25 mouse cellular contexts compared by ENCODE assay signal in the genomic region with DNA sequence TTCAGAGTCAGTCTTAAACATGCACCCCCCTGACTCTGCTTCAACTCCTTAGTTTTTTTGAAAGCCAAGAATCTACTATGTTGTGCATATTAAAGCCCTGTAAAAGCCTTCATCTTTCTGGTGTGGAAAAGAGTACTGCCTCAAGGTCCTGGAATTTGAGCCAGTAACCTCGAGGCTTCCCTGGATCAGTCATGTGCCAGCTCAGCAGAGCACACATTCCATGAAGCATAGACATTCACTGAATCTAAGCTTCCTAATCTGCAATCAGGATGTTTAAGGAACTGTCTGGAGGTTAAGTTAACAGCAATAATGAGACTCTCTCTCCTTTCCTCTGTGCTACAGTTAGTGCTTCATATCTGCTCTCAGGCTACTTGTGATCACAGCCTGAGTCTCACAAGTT.
A peak's percentile ranks its signal among the peaks of the same experiment; 100 is the strongest.
DNase-seq lines count a peak whose midpoint lies in the region; ATAC-seq and TF ChIP-seq lines count a peak whose summit lies in the region.
"Had no signal": no experiment of that assay in that cellular context is flagged by ENCODE, and none has a peak within 500 bp of the region (broad histone marks: within the 10 kb centered on the region; RNA-seq: fewer than 3 reads in every experiment).

No protein-coding gene starts in this region.

- no peak overlapping the region for H3K27ac ChIP-seq in midbrain, embryonic 11.5 days (ENCODE audit: low read depth, low read length)
- no peak overlapping the region for H3K27ac ChIP-seq in midbrain, postnatal 0 days (ENCODE audit: low read depth, low read length)
- H3K27ac ChIP-seq: embryonic facial prominence, embryonic 10.5 days; embryonic facial prominence, embryonic 12.5 days; forebrain, embryonic 10.5 days; forebrain, embryonic 12.5 days had no signal

- no peak for TF ChIP-seq CTCF in midbrain, postnatal 0 days (IDR thresholded peaks at IDR 0.05)

- no peak overlapping the region for H3K4me3 ChIP-seq in midbrain, embryonic 11.5 days (ENCODE audit: low read depth, low read length)
- no peak overlapping the region for H3K4me3 ChIP-seq in midbrain, postnatal 0 days (ENCODE audit: low read depth, low read length)
- H3K4me3 ChIP-seq: embryonic facial prominence, embryonic 10.5 days; embryonic facial prominence, embryonic 12.5 days; erythroblast, embryonic 14.5 days; forebrain, embryonic 10.5 days; forebrain, embryonic 12.5 days had no signal

- DNase-seq in adrenal gland, postnatal 25 days, result peak; percentile 11
- no peak for DNase-seq in adrenal gland, postnatal 14 days
- DNase-seq in midbrain, embryonic 11.5 days (ENCODE audit: low spot score, missing footprints), result peak; percentile 59
- no peak for DNase-seq in midbrain, postnatal 0 days (ENCODE audit: low spot score)
- DNase-seq in NIH3T3 (ENCODE audit: low read depth), result peak; percentile 21
- DNase-seq in right cerebral cortex, postnatal 10 days (ENCODE audit: low spot score in 2 of 2), result no peak
- DNase-seq: adrenal gland, adult 8-10 months; B cell, adult 2 months; cerebellum, adult 11-12 months; cerebellum, adult 2 months; cerebellum, adult 9-10 months; cerebellum, postnatal 10 days; cerebellum, postnatal 25 days had no signal

- H3K27me3 ChIP-seq in midbrain, embryonic 11.5 days (ENCODE audit: control insufficient read depth, insufficient read depth, low read length), result no peaks in the 10 kb centered on the region
- no peaks in the 10 kb centered on the region for H3K27me3 ChIP-seq in midbrain, postnatal 0 days (ENCODE audit: insufficient read depth, low read length)
- H3K27me3 ChIP-seq: CH12.LX; embryonic facial prominence, embryonic 12.5 days; forebrain, embryonic 12.5 days had no signal

- no peak overlapping the region for H3K4me2 ChIP-seq in midbrain, embryonic 11.5 days
- H3K4me2 ChIP-seq in midbrain, postnatal 0 days (ENCODE audit: low read depth, low read length, poor library complexity, severe bottlenecking), result no peak overlapping the region
- H3K4me2 ChIP-seq: embryonic facial prominence, embryonic 12.5 days; forebrain, embryonic 12.5 days had no signal

- H3K4me1 ChIP-seq in midbrain, embryonic 11.5 days (ENCODE audit: control insufficient read depth, insufficient read depth, low read length), result no peaks in the 10 kb centered on the region
- H3K4me1 ChIP-seq in midbrain, postnatal 0 days (ENCODE audit: insufficient read depth, low read length), result no peaks in the 10 kb centered on the region
- H3K4me1 ChIP-seq: embryonic facial prominence, embryonic 10.5 days; embryonic facial prominence, embryonic 12.5 days; forebrain, embryonic 10.5 days; forebrain, embryonic 12.5 days had no signal

- H3K9ac ChIP-seq in midbrain, embryonic 11.5 days (ENCODE audit: low read length), result no peak overlapping the region
- H3K9ac ChIP-seq in midbrain, postnatal 0 days (replicated peaks; ENCODE audit: low read length, poor library complexity, severe bottlenecking), result no peak overlapping the region
- H3K9ac ChIP-seq: embryonic facial prominence, embryonic 12.5 days; forebrain, embryonic 12.5 days had no signal

- no peaks in the 10 kb centered on the region for H3K36me3 ChIP-seq in midbrain, embryonic 11.5 days (ENCODE audit: control insufficient read depth, insufficient read depth, low read length)
- H3K36me3 ChIP-seq in midbrain, postnatal 0 days (ENCODE audit: insufficient read depth, low read length), result no peaks in the 10 kb centered on the region
- H3K36me3 ChIP-seq: embryonic facial prominence, embryonic 10.5 days; embryonic facial prominence, embryonic 12.5 days; forebrain, embryonic 10.5 days; forebrain, embryonic 12.5 days; G1E had no signal

- ATAC-seq in midbrain, embryonic 11.5 days (ENCODE audit: low FRiP score), result no peak
- no peak for ATAC-seq in midbrain, postnatal 0 days (ENCODE audit: low FRiP score)
- ATAC-seq in erythroblast, adult 5-6 weeks (replicated peaks; ENCODE audit: low FRiP score, poor library complexity, severe bottlenecking), result no peak
- ATAC-seq: activated CD4-positive, CD25-positive, alpha-beta regulatory T cell, adult 4 months; CD4-positive, CD25-positive, alpha-beta regulatory T cell, adult 4 months; forebrain, embryonic 14.5 days; forebrain, embryonic 16.5 days had no signal

- 69% methylated on average over 1 of the region's 1 CpGs for WGBS in midbrain, embryonic 11.5 days
- 50% methylated on average over 1 of the region's 1 CpGs for WGBS in midbrain, postnatal 0 days

- H3K9me3 ChIP-seq in midbrain, embryonic 11.5 days (ENCODE audit: control insufficient read depth, low read length), result no peaks in the 10 kb centered on the region
- no peaks in the 10 kb centered on the region for H3K9me3 ChIP-seq in midbrain, postnatal 0 days (ENCODE audit: low read length)
- H3K9me3 ChIP-seq: embryonic facial prominence, embryonic 10.5 days; embryonic facial prominence, embryonic 12.5 days; forebrain, embryonic 10.5 days; forebrain, embryonic 12.5 days; G1E had no signal

Comparison
In these comparisons a context has a peak if more than half of its experiments do, and no peak if none do; other contexts are left out.
1. DNase-seq: peak in adrenal gland, postnatal 25 days (single experiment), midbrain, embryonic 11.5 days (single experiment) and NIH3T3 (single experiment); none in adrenal gland, postnatal 14 days (single experiment), midbrain, postnatal 0 days (single experiment) and right cerebral cortex, postnatal 10 days (0 of 2).